Mouse (Mus musculus): Measurements from ENCODE around the gene Neurod2. TPM values are rescaled to one million over a fixed set of nuclear protein-coding genes. Genes with fewer than 3 reads are reported as not detected.

Neurod2 gene
- 0.18 TPM in 1 of 2 replicates, not detected in the other for polyA plus RNA-seq (2012; rRNA removed)
- polyA plus RNA-seq (2014; fragmentation: Nextera tagmentation; extraction: Ambion mirVana), result not detected in 2 replicates

DNA sequence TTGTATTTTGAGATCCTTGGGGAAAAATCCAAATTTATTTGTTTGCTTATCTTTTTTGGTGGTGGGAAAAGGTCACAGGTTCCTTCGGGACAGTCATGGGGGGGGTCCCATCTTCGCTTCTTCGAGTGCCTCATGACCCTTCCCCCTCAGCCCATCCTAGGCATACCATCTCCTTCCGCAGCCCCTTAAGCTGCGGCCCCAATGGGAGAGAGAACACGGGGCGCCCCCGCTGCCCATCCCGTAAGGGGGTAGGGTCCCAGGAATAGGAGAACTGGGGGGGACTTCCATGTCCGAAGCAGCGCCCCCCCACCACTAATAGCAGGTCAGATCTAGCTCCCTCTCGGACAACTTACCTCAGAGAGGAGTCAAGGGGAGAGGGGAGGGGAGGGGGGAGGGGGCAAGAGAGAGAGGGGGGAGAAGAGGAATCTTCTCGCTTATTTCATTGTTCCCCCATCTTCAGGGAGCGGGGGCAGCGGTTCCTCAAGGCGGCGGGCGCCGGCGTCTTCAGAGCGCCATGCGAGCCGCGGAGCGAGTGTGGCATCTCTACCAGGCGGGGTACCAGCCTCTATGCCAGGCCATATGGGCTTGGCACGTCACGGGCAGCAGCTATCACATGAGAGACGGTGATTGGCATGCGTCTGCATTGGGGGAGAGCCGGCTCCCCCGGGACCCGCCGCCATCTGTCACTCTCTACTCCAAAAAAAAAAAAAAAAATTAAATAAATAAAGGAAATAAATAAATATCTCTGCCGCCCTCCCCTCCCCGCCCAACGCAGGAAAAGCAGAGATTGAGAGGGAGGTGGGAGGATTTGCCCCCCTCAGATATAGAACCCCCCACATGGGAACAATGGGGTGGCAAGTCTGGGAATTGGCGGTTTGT is at the start of gene Neurod2:
Gene Neurod2, minus strand, starts transcription at position 568 of the 879 bp plus-strand sequence.
- H3K36me3 ChIP-seq (replicated peaks; ENCODE audit: control insufficient read depth, insufficient read depth, low read depth), result no peaks in the 10 kb centered on the region
- H3K4me3 ChIP-seq (ENCODE audit: insufficient read depth in 1 of 2, low read depth in 2 of 2, low read length in 2 of 2), result no peak within 1 kb of the TSS
- no peak within 1 kb of the TSS for H3K27ac ChIP-seq
- no peak within 1 kb of the TSS for H3K4me2 ChIP-seq (ENCODE audit: low read depth)
- H3K27me3 ChIP-seq (ENCODE audit: control insufficient read depth, insufficient read depth, low read length), result peaks cover 92% of the 10 kb centered on the region
- H3K4me1 ChIP-seq (replicated peaks; ENCODE audit: control insufficient read depth in 2 of 2, insufficient read depth in 2 of 2, low read length in 1 of 2), result no peaks in the 10 kb centered on the region
- WGBS (ENCODE audit: insufficient replicate concordance), result 3% methylated on average over 38 of the region's 38 CpGs
- H3K9ac ChIP-seq (replicated peaks), result no peak within 1 kb of the TSS
- H3K9me3 ChIP-seq (ENCODE audit: control insufficient read depth, low read length), result no peaks in the 10 kb centered on the region
- no peak for TF ChIP-seq CTCF (IDR thresholded peaks at IDR 0.05; ENCODE audit: low read depth)
- no peak for TF ChIP-seq EP300 (IDR thresholded peaks at IDR 0.05; ENCODE audit: low read depth)
- DNase-seq (ENCODE audit: low read depth in 3 of 3, low spot score in 3 of 3) (no peak), ATAC-seq (ENCODE audit: insufficient read depth) (no peak)

DNA sequence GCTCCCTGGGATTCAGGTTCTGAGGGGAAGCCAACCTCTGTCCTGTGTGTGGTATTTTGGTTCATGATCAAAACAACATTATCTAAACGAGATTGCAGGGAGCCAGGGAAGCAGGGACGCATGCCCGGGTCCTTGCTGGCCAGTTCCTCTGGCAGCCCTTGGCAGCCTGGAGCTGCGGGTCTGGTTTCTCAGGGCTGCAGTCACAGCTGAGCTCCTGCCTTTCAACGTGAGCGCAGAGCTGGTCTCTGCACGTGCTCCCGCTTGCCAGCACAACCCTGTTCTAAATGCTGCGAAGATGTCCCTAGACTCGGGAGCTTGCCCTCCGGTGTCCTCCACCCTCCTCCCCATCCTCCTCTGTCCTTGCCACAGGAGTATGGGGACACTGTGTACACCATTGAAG is 48.3 kb upstream of the Neurod2 start:
- Histone ChIP-seq H3K4me2 (ENCODE audit: low read depth) (no peak overlapping the region), H3K4me1 (replicated peaks; ENCODE audit: control insufficient read depth in 2 of 2, insufficient read depth in 2 of 2, low read length in 1 of 2) (no peaks in the 10 kb centered on the region), H3K9me3 (ENCODE audit: control insufficient read depth, low read length) (no peaks in the 10 kb centered on the region), H3K9ac (replicated peaks) (no peak overlapping the region), H3K36me3 (replicated peaks; ENCODE audit: control insufficient read depth, insufficient read depth, low read depth) (no peaks in the 10 kb centered on the region; the same call in 1 of the 2 replicates), H3K4me3 (ENCODE audit: insufficient read depth in 1 of 2, low read depth in 2 of 2, low read length in 2 of 2) (no peak overlapping the region), H3K27me3 (ENCODE audit: control insufficient read depth, insufficient read depth, low read length) (no peaks in the 10 kb centered on the region), H3K27ac (no peak overlapping the region)
- no peak for DNase-seq (ENCODE audit: low read depth in 3 of 3, low spot score in 3 of 3)
- WGBS (ENCODE audit: insufficient replicate concordance), result 77% methylated on average over 11 of the region's 11 CpGs
- no peak for TF ChIP-seq CTCF (IDR thresholded peaks at IDR 0.05; ENCODE audit: low read depth)
- TF ChIP-seq EP300 (IDR thresholded peaks at IDR 0.05; ENCODE audit: low read depth), result no peak
- no peak for ATAC-seq (ENCODE audit: insufficient read depth)

DNA sequence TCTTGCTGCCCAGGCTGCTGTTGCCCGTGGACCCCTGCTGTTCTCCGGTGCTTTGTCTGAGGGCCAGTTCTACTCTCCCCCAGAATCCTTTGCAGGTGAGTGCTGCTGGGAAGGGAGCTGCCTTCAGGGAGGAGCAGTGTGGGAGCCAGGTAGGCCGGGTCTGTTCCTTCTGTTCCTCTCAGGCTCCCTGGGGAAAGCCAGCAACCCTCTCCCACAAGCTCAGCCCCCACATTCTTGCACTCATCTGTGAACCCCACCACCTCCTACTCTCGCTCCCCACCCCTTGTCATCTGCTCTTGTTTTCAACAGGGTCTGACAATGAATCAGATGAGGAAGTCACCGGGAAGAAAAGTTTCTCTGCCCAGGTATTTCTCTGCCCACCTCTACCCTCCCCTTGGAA is 47.3 kb upstream of the Neurod2 start:
- DNase-seq (ENCODE audit: low read depth in 3 of 3, low spot score in 3 of 3) (no peak), ATAC-seq (ENCODE audit: insufficient read depth) (no peak)
- no peaks in the 10 kb centered on the region for H3K9me3 ChIP-seq (ENCODE audit: control insufficient read depth, low read length)
- no peak overlapping the region for H3K4me2 ChIP-seq (ENCODE audit: low read depth)
- no peak overlapping the region for H3K4me3 ChIP-seq (ENCODE audit: insufficient read depth in 1 of 2, low read depth in 2 of 2, low read length in 2 of 2)
- 73% methylated on average over 5 of the region's 5 CpGs for WGBS (ENCODE audit: insufficient replicate concordance)
- H3K27me3 ChIP-seq (ENCODE audit: control insufficient read depth, insufficient read depth, low read length), result no peaks in the 10 kb centered on the region
- no peak overlapping the region for H3K9ac ChIP-seq (replicated peaks)
- no peaks in the 10 kb centered on the region for H3K4me1 ChIP-seq (replicated peaks; ENCODE audit: control insufficient read depth in 2 of 2, insufficient read depth in 2 of 2, low read length in 1 of 2)
- no peak overlapping the region for H3K27ac ChIP-seq
- no peak for TF ChIP-seq CTCF (IDR thresholded peaks at IDR 0.05; ENCODE audit: low read depth)
- TF ChIP-seq EP300 (IDR thresholded peaks at IDR 0.05; ENCODE audit: low read depth), result no peak
- no peaks in the 10 kb centered on the region; the same call in 1 of the 2 replicates for H3K36me3 ChIP-seq (replicated peaks; ENCODE audit: control insufficient read depth, insufficient read depth, low read depth)

DNA sequence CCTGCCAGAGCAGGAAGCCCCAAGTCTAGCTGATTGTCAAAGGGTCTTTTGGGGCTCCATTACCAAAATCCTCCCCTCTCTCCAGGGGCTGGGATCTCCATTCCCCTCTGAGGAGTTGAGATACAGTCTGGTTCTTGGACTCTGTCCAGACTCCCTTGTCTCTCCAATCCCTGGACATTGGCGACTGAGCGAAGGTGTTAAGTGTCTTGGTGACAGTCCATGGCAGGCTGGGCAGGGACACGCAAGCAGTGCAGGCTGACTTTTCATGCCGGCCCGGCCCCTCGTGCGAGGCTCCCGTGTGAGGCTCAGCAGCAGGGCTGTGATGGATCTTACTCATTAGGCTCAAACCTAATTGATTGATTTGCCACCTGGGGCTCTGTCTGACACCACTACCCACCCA is 44.8 kb upstream of the Neurod2 start:
- no peak for DNase-seq (ENCODE audit: low read depth in 3 of 3, low spot score in 3 of 3)
- Histone ChIP-seq H3K4me2 (ENCODE audit: low read depth) (no peak overlapping the region), H3K27ac (no peak overlapping the region), H3K4me1 (replicated peaks; ENCODE audit: control insufficient read depth in 2 of 2, insufficient read depth in 2 of 2, low read length in 1 of 2) (no peaks in the 10 kb centered on the region), H3K27me3 (ENCODE audit: control insufficient read depth, insufficient read depth, low read length) (no peaks in the 10 kb centered on the region), H3K9me3 (ENCODE audit: control insufficient read depth, low read length) (no peaks in the 10 kb centered on the region), H3K36me3 (replicated peaks; ENCODE audit: control insufficient read depth, insufficient read depth, low read depth) (no peaks in the 10 kb centered on the region; the same call in 1 of the 2 replicates), H3K4me3 (ENCODE audit: insufficient read depth in 1 of 2, low read depth in 2 of 2, low read length in 2 of 2) (no peak overlapping the region), H3K9ac (replicated peaks) (no peak overlapping the region)
- WGBS (ENCODE audit: insufficient replicate concordance), result 82% methylated on average over 8 of the region's 8 CpGs
- TF ChIP-seq CTCF (IDR thresholded peaks at IDR 0.05; ENCODE audit: low read depth) (no peak), EP300 (IDR thresholded peaks at IDR 0.05; ENCODE audit: low read depth) (no peak)
- no peak for ATAC-seq (ENCODE audit: insufficient read depth)

DNA sequence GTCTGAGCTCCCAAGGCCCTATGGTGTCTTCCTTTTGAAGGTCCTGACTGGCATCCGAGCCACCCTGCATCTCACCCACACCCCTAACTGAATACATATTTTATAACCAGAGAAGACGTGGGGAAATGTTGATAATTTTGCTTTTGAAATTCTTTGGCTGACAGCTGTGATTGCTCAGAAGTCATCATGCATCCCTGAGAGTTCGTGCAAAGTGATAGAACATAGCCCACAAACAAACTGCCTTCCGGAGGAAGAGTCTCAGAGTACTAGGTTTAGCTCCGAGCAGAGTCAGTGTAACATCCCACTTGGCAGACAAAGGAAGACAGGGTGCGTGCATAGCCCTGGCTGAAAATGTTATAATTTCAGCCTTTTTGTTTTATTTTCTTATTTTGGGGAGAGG is 43.8 kb upstream of the Neurod2 start:
- H3K4me1 ChIP-seq (replicated peaks; ENCODE audit: control insufficient read depth in 2 of 2, insufficient read depth in 2 of 2, low read length in 1 of 2), result no peaks in the 10 kb centered on the region
- WGBS (ENCODE audit: insufficient replicate concordance), result 70% methylated on average over 6 of the region's 6 CpGs
- H3K9me3 ChIP-seq (ENCODE audit: control insufficient read depth, low read length), result no peaks in the 10 kb centered on the region
- H3K4me3 ChIP-seq (ENCODE audit: insufficient read depth in 1 of 2, low read depth in 2 of 2, low read length in 2 of 2), result no peak overlapping the region
- no peaks in the 10 kb centered on the region; the same call in 1 of the 2 replicates for H3K36me3 ChIP-seq (replicated peaks; ENCODE audit: control insufficient read depth, insufficient read depth, low read depth)
- ATAC-seq (ENCODE audit: insufficient read depth) (no peak), DNase-seq (ENCODE audit: low read depth in 3 of 3, low spot score in 3 of 3) (no peak)
- H3K27me3 ChIP-seq (ENCODE audit: control insufficient read depth, insufficient read depth, low read length), result no peaks in the 10 kb centered on the region
- no peak overlapping the region for H3K27ac ChIP-seq
- H3K4me2 ChIP-seq (ENCODE audit: low read depth), result no peak overlapping the region
- TF ChIP-seq EP300 (IDR thresholded peaks at IDR 0.05; ENCODE audit: low read depth) (no peak), CTCF (IDR thresholded peaks at IDR 0.05; ENCODE audit: low read depth) (no peak)
- no peak overlapping the region for H3K9ac ChIP-seq (replicated peaks)

Measured in liver, embryonic 14.5 days (tissue).